Mouse (Mus musculus): ENCODE measurements around the gene Mboat1. TPM values are rescaled to one million over a fixed set of nuclear protein-coding genes. Genes with fewer than 3 reads are reported as not detected.
A peak's percentile ranks its signal among the peaks of the same experiment; 100 is the strongest.

Mboat1 gene
- polyA plus RNA-seq, 1 experiment from 2014 or later, result 18.3 TPM

- no peaks in the 10 kb centered on the region for H3K27me3 ChIP-seq
- CTCF ChIA-PET, result interaction anchor here (1.0 to 2.4 kb wide), 3 partner anchors 13 to 21 kb away, joined by 3 to 8 read pairs (median 3); no protein-coding TSS in a partner anchor
- in situ Hi-C loops (cut with MboI; ENCODE audit: low pct_unique_long_range_greater_than_20kb), result no loop called here
- POLR2A ChIA-PET, result no interaction called here
- ATAC-seq (no peak), DNase-seq (ENCODE audit: low read depth, low spot score) (no peak)
- no peak for TF ChIP-seq CTCF (IDR thresholded peaks at IDR 0.05)
Observed at GRCm38 (mm10) chr13:30208176-30208575, 71.9 kb downstream of the Mboat1 start.

GRCm38 (mm10) chr13:30213276-30213675, 77.0 kb downstream of the Mboat1 start:
- in situ Hi-C loops (cut with MboI; ENCODE audit: low pct_unique_long_range_greater_than_20kb), result no loop called here
- TF ChIP-seq CTCF (IDR thresholded peaks at IDR 0.05), result no peak
- DNase-seq (ENCODE audit: low read depth, low spot score) (no peak), ATAC-seq (no peak)
- ChIA-PET POLR2A (no interaction called here), CTCF (interaction anchor here (1.1 to 2.9 kb wide), 3 partner anchors 8 to 46 kb away, joined by 3 to 7 read pairs (median 3); no protein-coding TSS in a partner anchor)
- no peaks in the 10 kb centered on the region for H3K27me3 ChIP-seq

- ChIA-PET CTCF (interaction anchor here (1.1 kb wide), 1 partner anchor 11 kb away, joined by 3 read pairs; no protein-coding TSS in a partner anchor), POLR2A (no interaction called here)
- ATAC-seq (no peak), DNase-seq (ENCODE audit: low read depth, low spot score) (no peak)
- TF ChIP-seq CTCF (IDR thresholded peaks at IDR 0.05), result no peak
- in situ Hi-C loops (cut with MboI; ENCODE audit: low pct_unique_long_range_greater_than_20kb), result no loop called here
- no peaks in the 10 kb centered on the region for H3K27me3 ChIP-seq
Observed at GRCm38 (mm10) chr13:30217588-30218371, 81.5 kb downstream of the Mboat1 start.

GRCm38 (mm10) chr13:30219597-30219996, 83.3 kb downstream of the Mboat1 start:
- TF ChIP-seq CTCF (IDR thresholded peaks at IDR 0.05), result no peak
- no peaks in the 10 kb centered on the region for H3K27me3 ChIP-seq
- in situ Hi-C loops (cut with MboI; ENCODE audit: low pct_unique_long_range_greater_than_20kb), result no loop called here
- POLR2A ChIA-PET, result no interaction called here
- no peak for ATAC-seq
- no peak for DNase-seq (ENCODE audit: low read depth, low spot score)
- CTCF ChIA-PET, result interaction anchor here (2.3 kb wide), 1 partner anchor 11 kb away, joined by 8 read pairs; no protein-coding TSS in a partner anchor

GRCm38 (mm10) chr13:30221316-30221715, 85.0 kb downstream of the Mboat1 start:
- ATAC-seq (no peak), DNase-seq (ENCODE audit: low read depth, low spot score) (no peak)
- TF ChIP-seq CTCF (IDR thresholded peaks at IDR 0.05), result no peak
- no peaks in the 10 kb centered on the region for H3K27me3 ChIP-seq
- in situ Hi-C loops (cut with MboI; ENCODE audit: low pct_unique_long_range_greater_than_20kb), result no loop called here
- ChIA-PET POLR2A (interaction anchor here (0.8 kb wide), 1 partner anchor 126 kb away, joined by 8 read pairs; no protein-coding TSS in a partner anchor), CTCF (interaction anchor here (1.0 to 2.3 kb wide), 2 partner anchors 13 to 22 kb away, joined by 3 to 8 read pairs; no protein-coding TSS in a partner anchor)

- CTCF ChIA-PET, result no interaction called here
- no peak for TF ChIP-seq CTCF (IDR thresholded peaks at IDR 0.05)
- POLR2A ChIA-PET, result no interaction called here
- no peaks in the 10 kb centered on the region for H3K27me3 ChIP-seq
- in situ Hi-C loops (cut with MboI; ENCODE audit: low pct_unique_long_range_greater_than_20kb), result no loop called here
- no peak for ATAC-seq
- no peak for DNase-seq (ENCODE audit: low read depth, low spot score)
Observed at GRCm38 (mm10) chr13:30224114-30224513, 87.8 kb downstream of the Mboat1 start.

GRCm38 (mm10) chr13:30224659-30225058, 88.4 kb downstream of the Mboat1 start:
- CTCF ChIA-PET, result interaction anchor here (1.3 kb wide), 1 partner anchor 16 kb away, joined by 3 read pairs; no protein-coding TSS in a partner anchor
- in situ Hi-C loops (cut with MboI; ENCODE audit: low pct_unique_long_range_greater_than_20kb), result no loop called here
- peak; percentile 46 for TF ChIP-seq CTCF (IDR thresholded peaks at IDR 0.05)
- ATAC-seq (no peak), DNase-seq (ENCODE audit: low read depth, low spot score) (no peak)
- POLR2A ChIA-PET, result interaction anchor here (0.6 kb wide), 1 partner anchor 67 kb away, joined by 3 read pairs; no protein-coding TSS in a partner anchor
- no peaks in the 10 kb centered on the region for H3K27me3 ChIP-seq

GRCm38 (mm10) chr13:30228762-30229161, 92.5 kb downstream of the Mboat1 start:
- in situ Hi-C loops (cut with MboI; ENCODE audit: low pct_unique_long_range_greater_than_20kb), result no loop called here
- ATAC-seq, result peak; percentile 87
- DNase-seq (ENCODE audit: low read depth, low spot score), result peak; percentile 61
- H3K27me3 ChIP-seq, result no peaks in the 10 kb centered on the region
- POLR2A ChIA-PET, result interaction anchor here (0.7 kb wide), 1 partner anchor 137 kb away, joined by 5 read pairs; no protein-coding TSS in a partner anchor
- CTCF ChIA-PET, result interaction anchor here (0.6 to 1.8 kb wide), 6 partner anchors 13 to 133 kb away, joined by 3 to 4 read pairs (median 3); no protein-coding TSS in a partner anchor
- no peak for TF ChIP-seq CTCF (IDR thresholded peaks at IDR 0.05)

GRCm38 (mm10) chr13:30229625-30230139, 93.4 kb downstream of the Mboat1 start:
- DNase-seq (ENCODE audit: low read depth, low spot score), result no peak
- CTCF ChIA-PET, result interaction anchor here (1.5 kb wide), 1 partner anchor 21 kb away, joined by 3 read pairs; no protein-coding TSS in a partner anchor
- no peak for ATAC-seq
- H3K27me3 ChIP-seq, result no peaks in the 10 kb centered on the region
- POLR2A ChIA-PET, result interaction anchor here (0.7 kb wide), 1 partner anchor 138 kb away, joined by 5 read pairs; no protein-coding TSS in a partner anchor
- in situ Hi-C loops (cut with MboI; ENCODE audit: low pct_unique_long_range_greater_than_20kb), result no loop called here
- no peak for TF ChIP-seq CTCF (IDR thresholded peaks at IDR 0.05)

GRCm38 (mm10) chr13:30235056-30235750, 98.9 kb downstream of the Mboat1 start:
- POLR2A ChIA-PET, result no interaction called here
- in situ Hi-C loops (cut with MboI; ENCODE audit: low pct_unique_long_range_greater_than_20kb), result no loop called here
- H3K27me3 ChIP-seq, result no peaks in the 10 kb centered on the region
- ATAC-seq (peak; percentile 90), DNase-seq (ENCODE audit: low read depth, low spot score) (peak; percentile 82)
- no peak for TF ChIP-seq CTCF (IDR thresholded peaks at IDR 0.05)
- CTCF ChIA-PET, result interaction anchor here (0.7 to 0.9 kb wide), 3 partner anchors 12 to 138 kb away, joined by 3 read pairs; no protein-coding TSS in a partner anchor
